Mouse (Mus musculus): Measurements from ENCODE around the gene Klhl26.
"Not testable (repeated sequence)": the region's sequence is repeated elsewhere in the genome, so short reads cannot be mapped to it uniquely, and the experiment has no call there.

Gene Klhl26

GRCm38 (mm10) chr8:70476333-70477268 is at the start of gene Klhl26:
Gene Klhl26 (minus strand): TSS chr8:70476968.
- peak; percentile 89 for DNase-seq (ENCODE audit: low read depth, low spot score)

GRCm38 (mm10) chr8:70522592-70523403 is 46.0 kb upstream of the Klhl26 start:
- peak; percentile 97 for DNase-seq (ENCODE audit: low read depth, low spot score)

- no peak for DNase-seq (ENCODE audit: low read depth, low spot score)
Observed at GRCm38 (mm10) chr8:70519606-70520005, 42.8 kb upstream of the Klhl26 start.

GRCm38 (mm10) chr8:70519043-70519442 is 42.3 kb upstream of the Klhl26 start:
- DNase-seq (ENCODE audit: low read depth, low spot score): no peak

- DNase-seq (ENCODE audit: low read depth, low spot score): no peak
Observed at GRCm38 (mm10) chr8:70517940-70518643, 41.3 kb upstream of the Klhl26 start.

GRCm38 (mm10) chr8:70513441-70513840 is 36.7 kb upstream of the Klhl26 start:
- DNase-seq (ENCODE audit: low read depth, low spot score): no peak

GRCm38 (mm10) chr8:70512253-70512903 is 35.6 kb upstream of the Klhl26 start:
- no peak for DNase-seq (ENCODE audit: low read depth, low spot score)

- no peak for DNase-seq (ENCODE audit: low read depth, low spot score)
Observed at GRCm38 (mm10) chr8:70511770-70512169, 35.0 kb upstream of the Klhl26 start.

GRCm38 (mm10) chr8:70511174-70511573 is 34.4 kb upstream of the Klhl26 start:
- not testable (repeated sequence) for DNase-seq (ENCODE audit: low read depth, low spot score)

GRCm38 (mm10) chr8:70510228-70510915 is 33.6 kb upstream of the Klhl26 start, which contains the start of gene Uba52:
Gene Uba52 (minus strand): TSS chr8:70510801.
- DNase-seq (ENCODE audit: low read depth, low spot score): peak; percentile 95

GRCm38 (mm10) chr8:70509281-70509952 is 32.6 kb upstream of the Klhl26 start:
- no peak for DNase-seq (ENCODE audit: low read depth, low spot score)

GRCm38 (mm10) chr8:70507027-70507393 is 30.2 kb upstream of the Klhl26 start:
- DNase-seq (ENCODE audit: low read depth, low spot score): no peak

- DNase-seq (ENCODE audit: low read depth, low spot score): peak; percentile 90
Observed at GRCm38 (mm10) chr8:70506328-70507026, 29.7 kb upstream of the Klhl26 start, which contains the start of gene Rex1bd. Gene Rex1bd (minus strand): TSS chr8:70506752.

- no peak for DNase-seq (ENCODE audit: low read depth, low spot score)
Observed at GRCm38 (mm10) chr8:70505698-70506327, 29.0 kb upstream of the Klhl26 start.

- no peak for DNase-seq (ENCODE audit: low read depth, low spot score)
Observed at GRCm38 (mm10) chr8:70504851-70505250, 28.1 kb upstream of the Klhl26 start.

GRCm38 (mm10) chr8:70504291-70504716 is 27.5 kb upstream of the Klhl26 start:
- DNase-seq (ENCODE audit: low read depth, low spot score): no peak

GRCm38 (mm10) chr8:70503062-70503750 is 26.4 kb upstream of the Klhl26 start:
- DNase-seq (ENCODE audit: low read depth, low spot score): no peak

GRCm38 (mm10) chr8:70502540-70502939 is 25.8 kb upstream of the Klhl26 start:
- DNase-seq (ENCODE audit: low read depth, low spot score): no peak
